Mouse (Mus musculus) limb, embryonic 15.5 days (tissue): ENCODE measurements around the gene Ccdc14. TPM values are rescaled to one million over a fixed set of nuclear protein-coding genes. Genes with fewer than 3 reads are reported as not detected.
"Not testable (repeated sequence)": the region's sequence is repeated elsewhere in the genome, so short reads cannot be mapped to it uniquely, and the experiment has no call there.

Experiments
- ATAC-seq: fragments of 200-750 bp; cut with Nextera tagmentation; 2 replicates; pipeline ENCODE4 v1.8.0; 2017; ENCODE audit warnings: low read depth, moderate TSS enrichment; ENCODE audit not compliant: insufficient number of reproducible peaks, low FRiP score, low TSS enrichment
- H3K27ac ChIP-seq: fragments of 300-500 bp; sonication (generic); 2 replicates; pipeline ENCODE4 v1.5.1; 2015; ENCODE audit warnings: moderate library complexity, mild to moderate bottlenecking, inconsistent platforms
- H3K27me3 ChIP-seq: fragments of 300-500 bp; sonication (generic); 2 replicates; pipeline ENCODE4 v1.6.1; 2015; ENCODE audit warnings: inconsistent platforms
- H3K36me3 ChIP-seq: fragments of 300-500 bp; sonication (generic); 2 replicates; pipeline ENCODE4 v1.6.1; 2015; ENCODE audit warnings: inconsistent platforms
- H3K4me1 ChIP-seq: fragments of 300-500 bp; sonication (generic); 2 replicates; pipeline ENCODE4 v1.6.1; 2015; ENCODE audit warnings: inconsistent platforms
- H3K4me2 ChIP-seq: fragments of 300-500 bp; sonication (generic); 2 replicates; pipeline ENCODE4 v1.6.1; 2015; ENCODE audit warnings: mild to moderate bottlenecking, inconsistent platforms
- H3K4me3 ChIP-seq: fragments of 300-500 bp; sonication (generic); 2 replicates; pipeline ENCODE4 v1.5.1; 2015; ENCODE audit warnings: mild to moderate bottlenecking, inconsistent platforms
- H3K9ac ChIP-seq: fragments of 300-500 bp; sonication (generic); 2 replicates; pipeline ENCODE4 v1.6.1; 2015; ENCODE audit warnings: inconsistent platforms
- H3K9me3 ChIP-seq: fragments of 300-500 bp; sonication (generic); 2 replicates; pipeline ENCODE4 v1.6.1; 2016; ENCODE audit warnings: inconsistent platforms
- WGBS: fragments of 180-500 bp; shearing (Covaris S2); methylation state at CpG from one replicate; pipeline ENCODE4 v1.1.7; 2015; 5-methylcytosine and 5-hydroxymethylcytosine counted together
- polyA plus RNA-seq: library from polyadenylated mRNA; unstranded; fragments of >200 nt; fragmentation: Nextera tagmentation; extraction: Ambion mirVana; gene quantifications from 2 replicates; pipeline ENCODE4 v1.2.1, GENCODE M21; 2015

Ccdc14 gene
- 4.8 and 5.0 TPM in 2 replicates for polyA plus RNA-seq

DNA sequence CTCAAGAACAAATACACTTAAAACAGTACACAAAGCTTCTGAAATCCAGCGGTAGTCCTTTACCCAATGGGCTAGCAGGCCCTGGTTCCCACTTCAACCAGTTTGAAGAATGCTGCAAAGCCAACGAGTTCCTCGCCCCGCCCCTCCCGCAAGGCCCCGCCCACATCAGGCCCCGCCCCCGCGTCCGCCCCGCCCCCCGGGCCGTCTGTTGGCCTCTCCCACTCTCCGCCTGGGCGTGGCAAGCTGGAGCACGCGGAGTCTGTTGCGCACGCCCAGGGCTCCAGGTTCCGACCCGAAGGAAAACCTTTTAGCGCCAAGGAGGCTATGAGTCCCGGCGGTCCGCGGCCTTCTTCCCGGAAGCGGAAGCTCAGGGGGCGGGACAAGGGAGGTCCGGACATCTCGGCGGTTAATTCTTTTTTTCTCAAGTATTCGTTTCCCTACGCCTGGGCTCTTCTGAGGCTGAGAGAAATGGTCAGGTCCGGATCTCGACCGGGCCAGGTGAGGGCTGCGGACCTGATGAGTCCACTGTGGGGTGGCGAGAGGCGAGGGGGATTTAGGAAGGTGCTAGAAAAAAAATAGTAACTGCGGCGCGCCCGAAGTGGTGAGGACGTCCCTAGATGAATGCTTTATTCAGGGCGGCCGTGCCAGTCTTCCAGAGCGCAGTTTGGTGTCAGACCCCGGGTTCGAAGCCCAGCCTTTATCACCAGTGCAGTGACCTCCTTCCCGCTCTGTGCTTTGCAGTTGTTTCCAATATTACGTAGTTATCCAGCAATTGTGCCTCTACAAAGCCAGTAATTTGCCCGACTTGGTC lies at the start of gene Ccdc14:
Gene Ccdc14 (plus strand): TSS at position 283 of the 811 bp plus-strand sequence.
- Histone ChIP-seq H3K9me3 (no peaks in the 10 kb centered on the region), H3K36me3 (no peaks in the 10 kb centered on the region), H3K4me3 (peak within 1 kb of the TSS; percentile 64), H3K9ac (peak within 1 kb of the TSS; percentile 60), H3K27me3 (no peaks in the 10 kb centered on the region), H3K4me1 (peaks cover 6% of the 10 kb centered on the region), H3K4me2 (peak within 1 kb of the TSS; percentile 75), H3K27ac (peak within 1 kb of the TSS; percentile 87)
- peak; percentile 87 for ATAC-seq
- under 1% methylated on average over 53 of the region's 53 CpGs for WGBS

DNA sequence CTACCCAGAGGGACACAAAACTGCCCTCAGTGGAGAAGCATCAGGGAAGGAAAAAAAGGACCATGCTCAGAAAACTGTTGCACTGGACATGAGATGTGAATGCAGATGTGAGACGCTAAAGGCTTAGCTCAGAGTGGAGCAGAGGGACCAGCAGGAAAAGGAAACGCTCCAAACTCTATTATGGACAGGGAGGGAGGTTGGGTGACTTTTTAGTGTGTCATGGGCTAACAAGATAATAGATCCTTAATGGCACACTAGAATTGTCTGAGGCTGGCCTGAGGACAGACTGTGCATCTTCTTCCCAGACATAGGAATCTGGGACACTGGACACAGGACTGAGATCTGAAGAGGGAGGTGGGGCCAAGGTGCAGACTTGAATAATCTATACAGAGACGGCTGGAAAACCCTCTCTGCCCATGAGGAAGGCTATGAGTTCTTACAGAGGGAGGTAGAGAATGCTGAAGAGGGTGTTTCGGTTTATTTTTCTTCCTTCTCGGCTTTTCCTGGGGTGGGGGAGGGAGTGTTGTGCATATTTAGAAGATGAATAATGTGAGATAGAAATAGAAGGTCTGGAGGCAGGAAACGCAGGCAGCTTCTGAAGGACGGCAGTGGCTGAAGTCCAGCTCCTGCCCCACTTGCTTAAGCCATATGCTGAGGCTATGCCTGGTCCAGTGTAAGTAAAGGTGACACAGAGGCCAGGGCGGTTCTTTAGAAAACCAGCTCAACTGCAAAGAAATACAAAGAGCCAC lies 46.7 kb upstream of the Ccdc14 start:
- Histone ChIP-seq H3K27ac (no peak overlapping the region), H3K9me3 (no peaks in the 10 kb centered on the region), H3K4me3 (no peak overlapping the region), H3K9ac (no peak overlapping the region), H3K4me1 (peaks cover 2% of the 10 kb centered on the region; the same call in 1 of the 2 replicates), H3K4me2 (no peak overlapping the region), H3K27me3 (no peaks in the 10 kb centered on the region), H3K36me3 (no peaks in the 10 kb centered on the region)
- 62% methylated on average over 8 of the region's 8 CpGs for WGBS
- ATAC-seq = no peak

DNA sequence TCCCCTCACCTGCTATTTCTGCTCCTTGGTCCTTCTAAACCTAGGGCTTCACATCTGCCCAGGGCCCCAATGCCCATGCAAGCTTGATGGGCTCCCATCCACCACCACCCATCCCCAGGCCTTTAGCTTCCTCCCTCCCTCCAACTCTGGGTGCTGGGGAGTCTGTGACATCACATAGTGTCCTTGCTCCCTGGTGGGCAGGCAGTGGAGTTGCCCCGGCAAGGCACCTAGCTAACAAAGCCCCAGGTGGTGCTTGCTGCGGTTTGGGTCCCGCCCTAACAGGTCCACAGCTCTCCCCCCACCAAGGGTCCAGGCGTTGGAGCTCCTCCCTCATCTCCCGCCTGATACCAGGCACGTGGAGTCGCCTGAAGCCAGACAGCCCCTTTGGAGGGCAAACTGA lies 40.8 kb upstream of the Ccdc14 start, which contains the start of gene Ropn1:
Gene Ropn1 (plus strand): TSS at position 301 of the 400 bp plus-strand sequence.
- no peaks in the 10 kb centered on the region for H3K4me1 ChIP-seq
- no peaks in the 10 kb centered on the region for H3K9me3 ChIP-seq
- H3K9ac ChIP-seq = no peak within 1 kb of the TSS
- 44% methylated on average over 7 of the region's 7 CpGs for WGBS
- ATAC-seq = no peak
- H3K27me3 ChIP-seq = peaks cover 7% of the 10 kb centered on the region; the same call in 1 of the 2 replicates
- no peaks in the 10 kb centered on the region for H3K36me3 ChIP-seq
- no peak within 1 kb of the TSS for H3K27ac ChIP-seq
- no peak within 1 kb of the TSS for H3K4me3 ChIP-seq
- no peak within 1 kb of the TSS for H3K4me2 ChIP-seq

GRCm38 (mm10) chr16:34653023-34653422 lies 37.4 kb upstream of the Ccdc14 start:
- H3K4me1 ChIP-seq = peaks cover 5% of the 10 kb centered on the region; the same call in 1 of the 2 replicates

DNA sequence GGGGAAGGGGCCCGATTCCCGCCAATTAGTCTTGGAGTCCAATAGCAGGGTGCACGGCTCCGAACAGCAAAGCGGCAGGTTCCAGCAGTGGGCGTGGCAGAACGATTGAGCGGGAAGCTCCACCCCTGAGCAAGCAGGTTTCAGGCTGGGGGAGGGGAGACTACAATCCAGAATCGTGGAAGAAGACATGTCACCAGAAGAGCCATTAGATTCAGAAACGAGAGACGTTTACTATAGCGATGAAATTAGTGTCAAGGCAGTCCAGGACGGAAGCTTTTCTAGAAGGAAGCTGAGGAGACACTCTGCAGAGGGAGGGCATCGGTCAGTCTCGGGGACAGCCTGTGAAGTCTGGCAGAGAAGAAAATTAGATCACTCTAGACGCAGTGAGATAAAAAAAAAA lies 32.9 kb upstream of the Ccdc14 start:
- not testable (repeated sequence) for H3K4me1 ChIP-seq, ATAC-seq, H3K27ac ChIP-seq, H3K9ac ChIP-seq, H3K9me3 ChIP-seq, H3K36me3 ChIP-seq
- WGBS = 2% methylated on average over 16 of the region's 16 CpGs
- Histone ChIP-seq H3K4me3 (peak overlapping the region; percentile 25), H3K27me3 (peaks cover 23% of the 10 kb centered on the region), H3K4me2 (peak overlapping the region; percentile 48)

More at GRCm38 (mm10) chr16:34653023-34653422, 37.4 kb upstream of the Ccdc14 start:
- ATAC-seq = no peak
- Histone ChIP-seq H3K4me2 (no peak overlapping the region), H3K27ac (no peak overlapping the region), H3K4me3 (no peak overlapping the region), H3K27me3 (peaks cover 12% of the 10 kb centered on the region), H3K9ac (no peak overlapping the region), H3K9me3 (no peaks in the 10 kb centered on the region), H3K36me3 (no peaks in the 10 kb centered on the region)
- 89% methylated on average over 5 of the region's 5 CpGs for WGBS

GRCm38 (mm10) chr16:34657983-34658382 lies 32.4 kb upstream of the Ccdc14 start:
- Histone ChIP-seq H3K4me3 (peak overlapping the region; percentile 25; the same call in 1 of the 2 replicates), H3K36me3 (no peaks in the 10 kb centered on the region), H3K4me2 (peak overlapping the region; percentile 48), H3K9me3 (no peaks in the 10 kb centered on the region), H3K4me1 (peaks cover 9% of the 10 kb centered on the region; the same call in 1 of the 2 replicates), H3K27me3 (peaks cover 24% of the 10 kb centered on the region), H3K9ac (no peak overlapping the region), H3K27ac (no peak overlapping the region)
- 32% methylated on average over 5 of the region's 5 CpGs for WGBS
- ATAC-seq = no peak

- no peak for ATAC-seq
- 35% methylated on average over 11 of the region's 11 CpGs for WGBS
- Histone ChIP-seq H3K4me3 (no peak overlapping the region), H3K27me3 (peaks cover 28% of the 10 kb centered on the region), H3K27ac (no peak overlapping the region), H3K36me3 (no peaks in the 10 kb centered on the region), H3K4me1 (peaks cover 9% of the 10 kb centered on the region; the same call in 1 of the 2 replicates), H3K9ac (no peak overlapping the region), H3K9me3 (no peaks in the 10 kb centered on the region), H3K4me2 (peak overlapping the region; percentile 31)
Observed at GRCm38 (mm10) chr16:34658388-34658787, 32.0 kb upstream of the Ccdc14 start.

DNA sequence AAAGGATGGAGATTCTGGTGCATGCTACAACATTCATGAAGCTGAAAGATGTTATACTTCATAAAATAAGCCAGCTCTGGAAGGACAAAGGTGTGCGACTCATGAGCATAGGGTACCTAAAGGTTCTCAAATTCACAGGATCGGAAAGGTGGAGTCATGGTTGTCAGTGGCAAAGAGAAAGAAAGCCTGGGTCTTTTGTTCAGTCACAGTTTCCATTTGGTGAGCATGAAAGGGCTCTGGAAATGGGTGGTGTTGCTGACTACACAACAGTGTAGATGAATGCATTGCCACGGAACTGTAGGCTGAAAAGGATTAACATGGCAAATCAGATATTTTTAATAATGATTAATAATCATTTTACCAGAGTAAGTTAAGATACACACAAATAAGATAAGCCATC lies 25.9 kb upstream of the Ccdc14 start:
- no peak for ATAC-seq
- peaks cover 64% of the 10 kb centered on the region for H3K27me3 ChIP-seq

GRCm38 (mm10) chr16:34667031-34667726 lies 23.2 kb upstream of the Ccdc14 start:
- Histone ChIP-seq H3K4me1 (peaks cover 11% of the 10 kb centered on the region), H3K4me3 (peak overlapping the region; percentile 5; the same call in 1 of the 2 replicates), H3K27ac (no peak overlapping the region), H3K4me2 (peak overlapping the region; percentile 32), H3K9me3 (no peaks in the 10 kb centered on the region), H3K36me3 (no peaks in the 10 kb centered on the region), H3K27me3 (peaks cover 78% of the 10 kb centered on the region), H3K9ac (no peak overlapping the region)
- no peak for ATAC-seq
- 9% methylated on average over 20 of the region's 20 CpGs for WGBS

More for the DNA sequence above, 25.9 kb upstream of the Ccdc14 start:
- H3K4me2 ChIP-seq = no peak overlapping the region
- H3K9me3 ChIP-seq = no peaks in the 10 kb centered on the region
- no peak overlapping the region for H3K27ac ChIP-seq
- WGBS = 78% methylated on average over 3 of the region's 3 CpGs
- no peak overlapping the region for H3K9ac ChIP-seq
- H3K36me3 ChIP-seq = no peaks in the 10 kb centered on the region
- H3K4me1 ChIP-seq = peaks cover 8% of the 10 kb centered on the region
- no peak overlapping the region for H3K4me3 ChIP-seq

- Histone ChIP-seq H3K4me2 (no peak overlapping the region), H3K36me3 (no peaks in the 10 kb centered on the region), H3K4me3 (no peak overlapping the region), H3K9ac (no peak overlapping the region), H3K27ac (no peak overlapping the region), H3K4me1 (peaks cover 11% of the 10 kb centered on the region), H3K27me3 (peaks cover 76% of the 10 kb centered on the region), H3K9me3 (no peaks in the 10 kb centered on the region)
- 0 out of 2 replicates have a peak, but pooled peaks have one; percentile 7 for ATAC-seq
- WGBS = 76% methylated on average over 9 of the region's 9 CpGs
Observed at GRCm38 (mm10) chr16:34668341-34668740, 22.1 kb upstream of the Ccdc14 start.

DNA sequence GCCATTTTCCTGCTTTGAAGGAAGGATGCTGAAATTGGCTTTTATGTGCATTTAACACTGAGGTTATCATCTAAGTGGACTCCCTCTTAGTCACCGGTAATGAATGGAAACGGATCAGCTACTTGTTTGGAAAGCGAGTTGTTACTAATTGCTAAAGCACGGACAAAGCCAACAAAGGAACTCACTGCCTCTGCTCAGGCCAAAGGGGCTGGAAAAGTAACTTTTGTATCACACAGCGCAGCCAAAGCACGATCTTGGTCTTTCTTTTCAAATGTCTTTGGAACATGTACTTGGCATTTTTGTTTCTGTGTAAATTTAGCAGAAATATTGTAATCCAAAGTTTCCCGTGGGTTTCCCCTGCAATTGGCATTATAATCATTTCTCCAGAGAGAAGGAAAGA lies 18.4 kb upstream of the Ccdc14 start:
- 73% methylated on average over 7 of the region's 7 CpGs for WGBS
- H3K4me1 ChIP-seq = peaks cover 12% of the 10 kb centered on the region
- no peak overlapping the region for H3K27ac ChIP-seq
- H3K36me3 ChIP-seq = no peaks in the 10 kb centered on the region
- H3K9ac ChIP-seq = no peak overlapping the region
- H3K4me3 ChIP-seq = no peak overlapping the region
- H3K9me3 ChIP-seq = no peaks in the 10 kb centered on the region
- ATAC-seq = no peak
- H3K4me2 ChIP-seq = no peak overlapping the region
- peaks cover 54% of the 10 kb centered on the region for H3K27me3 ChIP-seq
